Mouse (Mus musculus): ENCODE measurements around the gene Hc. TPM values are rescaled to one million over a fixed set of nuclear protein-coding genes. Genes with fewer than 3 reads are reported as not detected.

The Hc gene
- polyA plus RNA-seq, 1 experiment = not detected

- TF ChIP-seq GATA1 (IDR thresholded peaks at IDR 0.05; ENCODE audit: low read length) = no peak
Measured at GRCm38 (mm10) chr2:34993696-34994356, 67.4 kb downstream of the Hc start.

- TF ChIP-seq GATA1 (IDR thresholded peaks at IDR 0.05; ENCODE audit: low read length) = no peak
Measured at GRCm38 (mm10) chr2:34992729-34993695, 68.2 kb downstream of the Hc start.

GRCm38 (mm10) chr2:34991966-34992365 is 69.3 kb downstream of the Hc start:
- no peak for TF ChIP-seq GATA1 (IDR thresholded peaks at IDR 0.05; ENCODE audit: low read length)

- TF ChIP-seq GATA1 (IDR thresholded peaks at IDR 0.05; ENCODE audit: low read length) = no peak
Measured at GRCm38 (mm10) chr2:34989749-34990148, 71.5 kb downstream of the Hc start.

GRCm38 (mm10) chr2:34987595-34987994 is 73.6 kb downstream of the Hc start:
- no peak for TF ChIP-seq GATA1 (IDR thresholded peaks at IDR 0.05; ENCODE audit: low read length)

GRCm38 (mm10) chr2:34984885-34985284 is 76.4 kb downstream of the Hc start:
- TF ChIP-seq GATA1 (IDR thresholded peaks at IDR 0.05; ENCODE audit: low read length) = no peak

GRCm38 (mm10) chr2:34982906-34983698 is 78.1 kb downstream of the Hc start:
- no peak for TF ChIP-seq GATA1 (IDR thresholded peaks at IDR 0.05; ENCODE audit: low read length)

GRCm38 (mm10) chr2:34982096-34982724 is 79.0 kb downstream of the Hc start:
- TF ChIP-seq GATA1 (IDR thresholded peaks at IDR 0.05; ENCODE audit: low read length) = no peak

GRCm38 (mm10) chr2:34979459-34980011 is 81.7 kb downstream of the Hc start:
- TF ChIP-seq GATA1 (IDR thresholded peaks at IDR 0.05; ENCODE audit: low read length) = no peak

- no peak for TF ChIP-seq GATA1 (IDR thresholded peaks at IDR 0.05; ENCODE audit: low read length)
Measured at GRCm38 (mm10) chr2:34978226-34978625, 83.0 kb downstream of the Hc start.

- TF ChIP-seq GATA1 (IDR thresholded peaks at IDR 0.05; ENCODE audit: low read length) = no peak
Measured at GRCm38 (mm10) chr2:34976945-34977658, 84.1 kb downstream of the Hc start.

GRCm38 (mm10) chr2:34976447-34976846 is 84.8 kb downstream of the Hc start:
- no peak for TF ChIP-seq GATA1 (IDR thresholded peaks at IDR 0.05; ENCODE audit: low read length)

- no peak for TF ChIP-seq GATA1 (IDR thresholded peaks at IDR 0.05; ENCODE audit: low read length)
Measured at GRCm38 (mm10) chr2:34973087-34973486, 88.2 kb downstream of the Hc start.

All from G1E-ER4 (cell line).